Mouse (Mus musculus) splenic B cell, adult 2 months (primary cell): ENCODE data around the gene Higd1a.

Source experiments
- DNase-seq: peaks from one replicate; pipeline ENCODE4 v3.0.0-alpha.2; 2011; ENCODE audit warnings: low read depth, low spot score
- H3K27me3 ChIP-seq: 2 replicates; pipeline ENCODE4 v1.6.1; 2012; ENCODE audit warnings: mild to moderate bottlenecking, low read length, moderate library complexity, mixed read lengths; ENCODE audit not compliant: control insufficient read depth, poor library complexity, insufficient read depth, severe bottlenecking
- H3K36me3 ChIP-seq: 2 replicates; pipeline ENCODE4 v1.6.1; 2012; ENCODE audit warnings: mild to moderate bottlenecking, low read length, moderate library complexity, mixed read lengths; ENCODE audit not compliant: control insufficient read depth, poor library complexity, insufficient read depth, severe bottlenecking

Higd1a gene

GRCm38 (mm10) chr9:121833825-121834224, 24.3 kb downstream of the Higd1a start:
- DNase-seq: no peak
- no peaks in the 10 kb centered on the region for H3K27me3 ChIP-seq

GRCm38 (mm10) chr9:121830956-121831293, 27.2 kb downstream of the Higd1a start:
- Histone ChIP-seq H3K36me3 (no peaks in the 10 kb centered on the region), H3K27me3 (no peaks in the 10 kb centered on the region)
- DNase-seq: peak; percentile 85

More at GRCm38 (mm10) chr9:121833825-121834224, 24.3 kb downstream of the Higd1a start:
- H3K36me3 ChIP-seq: no peaks in the 10 kb centered on the region

- Histone ChIP-seq H3K36me3 (no peaks in the 10 kb centered on the region), H3K27me3 (no peaks in the 10 kb centered on the region)
- DNase-seq: peak; percentile 50
These were observed 27.8 kb downstream of the Higd1a start for GRCm38 (mm10) chr9:121830243-121830955.

- H3K36me3 ChIP-seq: no peaks in the 10 kb centered on the region
- no peaks in the 10 kb centered on the region for H3K27me3 ChIP-seq
- no peak for DNase-seq
These were observed 28.7 kb downstream of the Higd1a start for GRCm38 (mm10) chr9:121829270-121829992.

GRCm38 (mm10) chr9:121828314-121828713, 29.8 kb downstream of the Higd1a start:
- DNase-seq: no peak
- no peaks in the 10 kb centered on the region for H3K27me3 ChIP-seq

GRCm38 (mm10) chr9:121826356-121826755, 31.8 kb downstream of the Higd1a start:
- Histone ChIP-seq H3K36me3 (no peaks in the 10 kb centered on the region), H3K27me3 (no peaks in the 10 kb centered on the region)
- DNase-seq: no peak

More at GRCm38 (mm10) chr9:121828314-121828713, 29.8 kb downstream of the Higd1a start:
- H3K36me3 ChIP-seq: no peaks in the 10 kb centered on the region

- Histone ChIP-seq H3K36me3 (no peaks in the 10 kb centered on the region), H3K27me3 (no peaks in the 10 kb centered on the region)
- no peak for DNase-seq
These were observed 34.2 kb downstream of the Higd1a start for GRCm38 (mm10) chr9:121823991-121824390.

- Histone ChIP-seq H3K36me3 (no peaks in the 10 kb centered on the region), H3K27me3 (no peaks in the 10 kb centered on the region)
- no peak for DNase-seq
These were observed 35.1 kb downstream of the Higd1a start for GRCm38 (mm10) chr9:121823051-121823450.

GRCm38 (mm10) chr9:121822585-121822991, 35.6 kb downstream of the Higd1a start:
- Histone ChIP-seq H3K27me3 (no peaks in the 10 kb centered on the region), H3K36me3 (no peaks in the 10 kb centered on the region)
- no peak for DNase-seq

GRCm38 (mm10) chr9:121820765-121821164, 37.4 kb downstream of the Higd1a start:
- H3K27me3 ChIP-seq: no peaks in the 10 kb centered on the region
- no peak for DNase-seq
- H3K36me3 ChIP-seq: no peaks in the 10 kb centered on the region

- H3K27me3 ChIP-seq: no peaks in the 10 kb centered on the region
- DNase-seq: no peak
- no peaks in the 10 kb centered on the region for H3K36me3 ChIP-seq
These were observed 38.2 kb downstream of the Higd1a start for GRCm38 (mm10) chr9:121819771-121820471.

GRCm38 (mm10) chr9:121819073-121819770, 38.9 kb downstream of the Higd1a start:
- DNase-seq: no peak
- Histone ChIP-seq H3K27me3 (no peaks in the 10 kb centered on the region), H3K36me3 (no peaks in the 10 kb centered on the region)

GRCm38 (mm10) chr9:121815183-121815582, 43.0 kb downstream of the Higd1a start:
- Histone ChIP-seq H3K36me3 (no peaks in the 10 kb centered on the region), H3K27me3 (no peaks in the 10 kb centered on the region)
- no peak for DNase-seq

- Histone ChIP-seq H3K27me3 (no peaks in the 10 kb centered on the region), H3K36me3 (no peaks in the 10 kb centered on the region)
- DNase-seq: no peak
These were observed 47.9 kb downstream of the Higd1a start for GRCm38 (mm10) chr9:121810081-121810821.
